Mouse (Mus musculus): ENCODE results near the gene Esrrg.

DNA sequence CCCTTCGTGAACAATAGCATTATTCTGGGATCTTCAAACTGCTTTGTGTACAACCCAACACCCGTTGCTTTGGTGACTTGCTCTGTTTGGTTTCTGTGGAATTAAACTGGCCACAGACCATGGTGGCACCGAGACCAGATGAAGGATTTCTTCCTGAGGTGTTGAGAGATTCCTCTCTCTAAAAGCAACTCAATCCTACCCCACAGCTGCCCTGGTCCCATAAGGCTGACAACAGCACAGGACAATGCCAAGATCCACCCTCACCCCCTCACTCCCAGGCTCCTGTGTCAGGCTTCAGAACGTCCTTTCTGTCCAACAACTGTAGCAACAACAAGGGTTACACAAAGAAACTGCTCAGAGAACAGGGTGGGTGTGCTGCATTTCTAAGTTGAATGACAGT, 449.3 kb downstream of the Esrrg start:
- TF ChIP-seq GATA1 (IDR thresholded peaks at IDR 0.05; ENCODE audit: low read length) (no peak), TAL1 (IDR thresholded peaks at IDR 0.05; ENCODE audit: low read length) (no peak)
